Mouse (Mus musculus) cerebellum, adult 2 months (tissue): ENCODE measurements at regions not wholly inside any gene's neighbourhood (a gene's known extent, or its start where the extent isn't known, plus 50 kb on each side); places are given as distances from the start of the nearest gene placed in this dataset.
A peak's percentile ranks its signal among the peaks of the same experiment; 100 is the strongest.

ENCODE experiments used
- DNase-seq, 2 experiments: peaks; one replicate each; pipeline ENCODE4 v3.0.0; 2021
- H3K27ac ChIP-seq: fragments of 200-500 bp; 2 replicates; pipeline ENCODE4 v1.5.1; 2012; ENCODE audit warnings: low read length, control low read depth, inconsistent platforms; ENCODE audit not compliant: insufficient read depth
- H3K27me3 ChIP-seq: fragments of 200-500 bp; 2 replicates; pipeline ENCODE4 v1.6.1; 2012; ENCODE audit warnings: inconsistent platforms, mild to moderate bottlenecking, low read length, moderate library complexity; ENCODE audit not compliant: control insufficient read depth, insufficient read depth
- H3K4me1 ChIP-seq: fragments of 200-500 bp; 2 replicates; pipeline ENCODE4 v1.6.1; 2011; ENCODE audit warnings: low read length; ENCODE audit not compliant: control insufficient read depth, insufficient read depth
- H3K4me3 ChIP-seq: fragments of 200-500 bp; replicated peaks from 2 replicates; pipeline ENCODE3; 2011; ENCODE audit warnings: mild to moderate bottlenecking, low read depth, low read length, control low read depth; ENCODE audit not compliant: insufficient read depth
- CTCF ChIP-seq: fragments of 200-500 bp; IDR thresholded peaks from 2 replicates; pipeline ENCODE4 v1.5.1; 2011; ENCODE audit warnings: low read depth, mild to moderate bottlenecking, control low read depth, low read length, moderate library complexity, borderline replicate concordance; ENCODE audit not compliant: insufficient read depth
- POLR2A ChIP-seq: fragments of 200-500 bp; IDR thresholded peaks from 2 replicates; pipeline ENCODE4 v1.6.1; 2011; ENCODE audit warnings: low read length, control low read depth, borderline replicate concordance; ENCODE audit not compliant: insufficient read depth
- WGBS: fragments of 180-500 bp; shearing (Covaris S2); methylation state at CpG from one replicate; pipeline ENCODE4 v1.1.7; 2018; 5-methylcytosine and 5-hydroxymethylcytosine counted together

GRCm38 (mm10) chr12:29280081-29280788 is 247.9 kb upstream of the Myt1l start:
- Histone ChIP-seq H3K4me1 (peaks cover 6% of the 10 kb centered on the region; the same call in 1 of the 2 replicates), H3K4me3 (no peak overlapping the region), H3K27me3 (no peaks in the 10 kb centered on the region), H3K27ac (no peak overlapping the region)
- peak; percentile 21 to 40 for DNase-seq
- TF ChIP-seq POLR2A (no peak), CTCF (no peak)
- 26% methylated on average over 9 of the region's 9 CpGs for WGBS

GRCm38 (mm10) chr12:29280861-29281630 is 247.1 kb upstream of the Myt1l start:
- Histone ChIP-seq H3K4me1 (peaks cover 6% of the 10 kb centered on the region; the same call in 1 of the 2 replicates), H3K4me3 (no peak overlapping the region), H3K27me3 (no peaks in the 10 kb centered on the region), H3K27ac (no peak overlapping the region)
- WGBS = 58% methylated on average over 17 of the region's 17 CpGs
- TF ChIP-seq CTCF = no peak
- no peak for TF ChIP-seq POLR2A
- no peak for DNase-seq

- Histone ChIP-seq H3K4me1 (no peaks in the 10 kb centered on the region; the same call in 1 of the 2 replicates), H3K4me3 (no peak overlapping the region), H3K27ac (no peak overlapping the region), H3K27me3 (no peaks in the 10 kb centered on the region)
- no peak for TF ChIP-seq CTCF
- no peak for TF ChIP-seq POLR2A
- 85% methylated on average over 2 of the region's 2 CpGs for WGBS
- no peak for DNase-seq
Measured at GRCm38 (mm10) chr12:29288801-29289200, 239.4 kb upstream of the Myt1l start.

- TF ChIP-seq POLR2A (peak; percentile 94), CTCF (no peak)
- DNase-seq = peak; percentile 97 to 100
- Histone ChIP-seq H3K4me1 (no peaks in the 10 kb centered on the region; the same call in 1 of the 2 replicates), H3K27me3 (no peaks in the 10 kb centered on the region), H3K4me3 (peak overlapping the region; percentile 57), H3K27ac (peak overlapping the region; percentile 72)
- WGBS = 2% methylated on average over 23 of the region's 23 CpGs
Measured at GRCm38 (mm10) chr12:29290591-29291351, 237.4 kb upstream of the Myt1l start.

- Histone ChIP-seq H3K27me3 (no peaks in the 10 kb centered on the region), H3K4me1 (no peaks in the 10 kb centered on the region), H3K4me3 (no peak overlapping the region), H3K27ac (no peak overlapping the region)
- DNase-seq = no peak
- 76% methylated on average over 5 of the region's 5 CpGs for WGBS
- TF ChIP-seq CTCF = no peak
- no peak for TF ChIP-seq POLR2A
Measured at GRCm38 (mm10) chr12:29297984-29298383, 230.2 kb upstream of the Myt1l start.

GRCm38 (mm10) chr12:29315636-29316035 is 212.5 kb upstream of the Myt1l start:
- Histone ChIP-seq H3K27me3 (no peaks in the 10 kb centered on the region), H3K4me1 (no peaks in the 10 kb centered on the region), H3K4me3 (no peak overlapping the region), H3K27ac (no peak overlapping the region)
- WGBS = 66% methylated on average over 1 of the region's 1 CpGs
- DNase-seq = no peak
- no peak for TF ChIP-seq CTCF
- no peak for TF ChIP-seq POLR2A

GRCm38 (mm10) chr12:29321468-29321867 is 206.7 kb upstream of the Myt1l start:
- Histone ChIP-seq H3K27me3 (no peaks in the 10 kb centered on the region), H3K27ac (no peak overlapping the region), H3K4me1 (no peaks in the 10 kb centered on the region), H3K4me3 (no peak overlapping the region)
- no peak for DNase-seq
- TF ChIP-seq POLR2A (no peak), CTCF (no peak)
- 30% methylated on average over 2 of the region's 2 CpGs for WGBS
